In the genomic region with DNA sequence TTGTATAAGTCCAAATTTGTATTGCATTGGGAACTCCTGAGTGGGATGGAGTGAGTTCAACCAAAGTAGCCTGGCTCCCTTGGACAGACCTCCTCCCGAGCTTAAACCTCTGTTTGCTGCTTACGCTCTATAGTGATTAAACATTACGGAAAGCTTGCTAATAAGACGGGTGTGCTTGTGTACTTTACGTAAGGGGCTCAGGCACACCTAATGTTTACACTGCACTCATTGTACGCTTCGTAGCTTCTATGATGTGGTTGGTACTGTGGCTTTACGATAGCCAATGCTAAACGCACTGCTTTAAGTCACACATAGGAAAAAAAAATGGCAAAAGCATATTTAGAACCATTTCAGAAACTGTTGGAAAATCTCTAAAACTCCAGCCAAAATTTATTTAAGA, we compare ENCODE assay signal across 29 mouse cellular contexts. TPM values are rescaled to one million over a fixed set of nuclear protein-coding genes. Genes with fewer than 3 reads are reported as not detected.
DNase-seq lines count a peak whose midpoint lies in the region; ATAC-seq and TF ChIP-seq lines count a peak whose summit lies in the region.
"Had no signal": no experiment of that assay in that cellular context is flagged by ENCODE, and none has a peak within 500 bp of the region (broad histone marks: within the 10 kb centered on the region; RNA-seq: fewer than 3 reads in every experiment).

No protein-coding gene starts in this region.

- no peaks in the 10 kb centered on the region for H3K9me3 ChIP-seq in lung, postnatal 0 days (ENCODE audit: low read length)
- no peaks in the 10 kb centered on the region for H3K9me3 ChIP-seq in stomach, embryonic 14.5 days (ENCODE audit: control insufficient read depth, low read depth, low read length)
- H3K9me3 ChIP-seq in stomach, embryonic 15.5 days = no peaks in the 10 kb centered on the region
- no peaks in the 10 kb centered on the region for H3K9me3 ChIP-seq in hindbrain, embryonic 16.5 days (ENCODE audit: control insufficient read depth, low read length)
- H3K9me3 ChIP-seq: embryonic facial prominence, embryonic 10.5 days; embryonic facial prominence, embryonic 13.5 days; forebrain, embryonic 12.5 days; forebrain, embryonic 15.5 days; heart, embryonic 12.5 days; heart, embryonic 15.5 days had no signal

- no peak for TF ChIP-seq POLR2A in lung, adult 2 months (IDR thresholded peaks at IDR 0.05; ENCODE audit: borderline replicate concordance, extremely low read depth, low read depth, low read length)

- no peak for TF ChIP-seq EP300 in lung, postnatal 0 days (IDR thresholded peaks at IDR 0.05)

- H3K27me3 ChIP-seq in lung, postnatal 0 days (replicated peaks; ENCODE audit: insufficient read depth, low read length) = no peaks in the 10 kb centered on the region
- H3K27me3 ChIP-seq in stomach, embryonic 14.5 days (ENCODE audit: control insufficient read depth, insufficient read depth, low read length) = no peaks in the 10 kb centered on the region
- no peaks in the 10 kb centered on the region for H3K27me3 ChIP-seq in stomach, embryonic 15.5 days (replicated peaks)
- no peaks in the 10 kb centered on the region for H3K27me3 ChIP-seq in hindbrain, embryonic 16.5 days (replicated peaks; ENCODE audit: control insufficient read depth, insufficient read depth, low read length)
- H3K27me3 ChIP-seq: embryonic facial prominence, embryonic 13.5 days; forebrain, embryonic 15.5 days had no signal

- peak; percentile 74 for DNase-seq in lung, postnatal 0 days (ENCODE audit: low spot score)
- no peak for DNase-seq in lung, adult 2 months
- no peak for DNase-seq in gastrocnemius, postnatal 25 days
- DNase-seq: adrenal gland, adult 2 months; adrenal gland, postnatal 14 days; cerebellum, adult 11-12 months; cerebellum, adult 8-10 months; cerebellum, postnatal 10 days; cerebellum, postnatal 36 days; embryo, embryonic 11 days; gastrocnemius, postnatal 10 days; heart, adult 18-20 months; heart, postnatal 10 days; heart, postnatal 4 days had no signal

- 49% methylated on average over 9 of the region's 9 CpGs for WGBS in lung, postnatal 0 days
- 70% methylated on average over 9 of the region's 9 CpGs for WGBS in lung, adult 2 months
- 65% methylated on average over 9 of the region's 9 CpGs for WGBS in stomach, embryonic 14.5 days
- 54% methylated on average over 9 of the region's 9 CpGs for WGBS in stomach, embryonic 15.5 days
- 89% methylated on average over 9 of the region's 9 CpGs for WGBS in hindbrain, embryonic 16.5 days

- H3K4me3 ChIP-seq in lung, postnatal 0 days (ENCODE audit: low read depth, low read length) = no peak overlapping the region
- no peak overlapping the region for H3K4me3 ChIP-seq in lung, adult 2 months (replicated peaks; ENCODE audit: extremely low read depth, low read depth, low read length)
- no peak overlapping the region for H3K4me3 ChIP-seq in stomach, embryonic 14.5 days (ENCODE audit: low read depth, low read length)
- H3K4me3 ChIP-seq in stomach, embryonic 15.5 days (replicated peaks) = no peak overlapping the region
- no peak overlapping the region for H3K4me3 ChIP-seq in hindbrain, embryonic 16.5 days (ENCODE audit: low read length)
- H3K4me3 ChIP-seq: embryonic facial prominence, embryonic 10.5 days; embryonic facial prominence, embryonic 13.5 days; erythroblast, embryonic 14.5 days; forebrain, embryonic 12.5 days; forebrain, embryonic 15.5 days; heart, embryonic 12.5 days; heart, embryonic 15.5 days had no signal

- H3K9ac ChIP-seq in lung, postnatal 0 days (replicated peaks; ENCODE audit: low read depth) = no peak overlapping the region
- no peak overlapping the region for H3K9ac ChIP-seq in stomach, embryonic 14.5 days (replicated peaks; ENCODE audit: low read depth, low read length)
- no peak overlapping the region for H3K9ac ChIP-seq in stomach, embryonic 15.5 days
- no peak overlapping the region for H3K9ac ChIP-seq in hindbrain, embryonic 16.5 days (ENCODE audit: low read depth, low read length)
- H3K9ac ChIP-seq: embryonic facial prominence, embryonic 13.5 days; forebrain, embryonic 12.5 days; forebrain, embryonic 15.5 days; heart, embryonic 12.5 days; heart, embryonic 15.5 days; hindbrain, embryonic 14.5 days had no signal

- ATAC-seq in lung, postnatal 0 days = peak; percentile 84
- ATAC-seq in stomach, embryonic 14.5 days (ENCODE audit: insufficient number of reproducible peaks, insufficient read depth, low FRiP score, low read depth) = peak; percentile 74; the same call in 1 of the 2 replicates
- peak; percentile 68; the same call in 1 of the 2 replicates for ATAC-seq in stomach, embryonic 15.5 days (ENCODE audit: insufficient read depth, low FRiP score, low read depth)
- no peak for ATAC-seq in hindbrain, embryonic 16.5 days
- ATAC-seq: CD4-positive, CD25-positive, alpha-beta regulatory T cell, adult 4 months; forebrain, embryonic 15.5 days had no signal

- no peak overlapping the region for H3K4me2 ChIP-seq in lung, postnatal 0 days (replicated peaks; ENCODE audit: low read depth, low read length)
- H3K4me2 ChIP-seq in stomach, embryonic 14.5 days (replicated peaks; ENCODE audit: low read depth, low read length) = no peak overlapping the region
- no peak overlapping the region for H3K4me2 ChIP-seq in stomach, embryonic 15.5 days
- no peak overlapping the region for H3K4me2 ChIP-seq in hindbrain, embryonic 16.5 days (ENCODE audit: low read length)
- H3K4me2 ChIP-seq: embryonic facial prominence, embryonic 13.5 days; forebrain, embryonic 12.5 days; forebrain, embryonic 15.5 days; heart, embryonic 12.5 days; heart, embryonic 15.5 days; hindbrain, embryonic 14.5 days had no signal

- H3K36me3 ChIP-seq in lung, postnatal 0 days (ENCODE audit: insufficient read depth, low read length) = no peaks in the 10 kb centered on the region
- H3K36me3 ChIP-seq in stomach, embryonic 14.5 days (ENCODE audit: control insufficient read depth, insufficient read depth, low read length) = no peaks in the 10 kb centered on the region
- H3K36me3 ChIP-seq in stomach, embryonic 15.5 days = no peaks in the 10 kb centered on the region
- no peaks in the 10 kb centered on the region for H3K36me3 ChIP-seq in hindbrain, embryonic 16.5 days (ENCODE audit: control insufficient read depth, insufficient read depth, low read length)
- H3K36me3 ChIP-seq: embryonic facial prominence, embryonic 10.5 days; embryonic facial prominence, embryonic 13.5 days; forebrain, embryonic 12.5 days; forebrain, embryonic 15.5 days; heart, embryonic 12.5 days; heart, embryonic 15.5 days had no signal

- no peak overlapping the region for H3K27ac ChIP-seq in lung, postnatal 0 days (ENCODE audit: low read length)
- H3K27ac ChIP-seq in stomach, embryonic 14.5 days (ENCODE audit: low read length) = no peak overlapping the region
- no peak overlapping the region for H3K27ac ChIP-seq in stomach, embryonic 15.5 days
- H3K27ac ChIP-seq in hindbrain, embryonic 16.5 days (ENCODE audit: low read depth, low read length) = no peak overlapping the region
- H3K27ac ChIP-seq: embryonic facial prominence, embryonic 10.5 days; embryonic facial prominence, embryonic 13.5 days; forebrain, embryonic 12.5 days; forebrain, embryonic 15.5 days; heart, embryonic 15.5 days; hindbrain, embryonic 14.5 days had no signal

- no peak for TF ChIP-seq CTCF in lung, postnatal 0 days (IDR thresholded peaks at IDR 0.05)
- no peak for TF ChIP-seq CTCF in lung, adult 2 months (IDR thresholded peaks at IDR 0.05; ENCODE audit: insufficient read depth, low read length)

- H3K4me1 ChIP-seq in lung, postnatal 0 days (ENCODE audit: insufficient read depth, low read depth, low read length) = no peaks in the 10 kb centered on the region
- H3K4me1 ChIP-seq in lung, adult 2 months (ENCODE audit: control insufficient read depth, insufficient read depth, low read length) = no peaks in the 10 kb centered on the region; the same call in 1 of the 2 replicates
- H3K4me1 ChIP-seq in stomach, embryonic 14.5 days (ENCODE audit: control insufficient read depth, insufficient read depth, low read length) = 0 out of 2 replicates have a peak, but pooled peaks cover 7% of the 10 kb centered on the region
- peaks cover 4% of the 10 kb centered on the region; the same call in 1 of the 2 replicates for H3K4me1 ChIP-seq in stomach, embryonic 15.5 days
- no peaks in the 10 kb centered on the region for H3K4me1 ChIP-seq in hindbrain, embryonic 16.5 days (ENCODE audit: control insufficient read depth, insufficient read depth, low read depth, low read length)
- H3K4me1 ChIP-seq: embryonic facial prominence, embryonic 13.5 days; forebrain, embryonic 12.5 days; forebrain, embryonic 15.5 days had no signal

RNA-seq across cellular contexts. Expression of a gene that starts 3.3 kb away (rescaled TPM):
- polyA plus RNA-seq in lung, postnatal 0 days (2015; fragmentation: Nextera tagmentation; extraction: Ambion mirVana) = not detected in 2 replicates
- polyA plus RNA-seq in lung, adult 2 months (2012; rRNA removed) = 0.04 TPM in 1 of 2 replicates, not detected in the other
- polyA plus RNA-seq in stomach, embryonic 14.5 days (2014; fragmentation: Nextera tagmentation; extraction: Ambion mirVana) = 1.8 and 1.9 TPM in 2 replicates
- 1.6 and 1.7 TPM in 2 replicates for polyA plus RNA-seq in stomach, embryonic 15.5 days (2015; fragmentation: Nextera tagmentation; extraction: Ambion mirVana)
- not detected for total RNA-seq in gastrocnemius, postnatal 25 days (2021)
- polyA plus RNA-seq in hindbrain, embryonic 16.5 days (2015; fragmentation: Nextera tagmentation; extraction: Ambion mirVana) = 1.3 and 1.4 TPM in 2 replicates
- total RNA-seq: adrenal gland, adult 2 months; adrenal gland, postnatal 14 days; gastrocnemius, postnatal 10 days; heart, adult 18-20 months; MEL had no signal
- polyA plus RNA-seq: adrenal gland, adult 2 months; C2C12; CD4-positive, CD25-positive, alpha-beta regulatory T cell, adult 4 months; erythroblast, embryonic 14.5 days had no signal

RNA-seq across cellular contexts. Expression of a gene that starts 7.3 kb away (rescaled TPM):
- polyA plus RNA-seq in lung, postnatal 0 days (2015; fragmentation: Nextera tagmentation; extraction: Ambion mirVana) = 27.9 and 29.1 TPM in 2 replicates
- polyA plus RNA-seq in lung, adult 2 months (2012; rRNA removed) = 5.6 and 7.5 TPM in 2 replicates
- 25.4 and 27.1 TPM in 2 replicates for polyA plus RNA-seq in stomach, embryonic 14.5 days (2014; fragmentation: Nextera tagmentation; extraction: Ambion mirVana)
- 19.5 and 23.6 TPM in 2 replicates for polyA plus RNA-seq in stomach, embryonic 15.5 days (2015; fragmentation: Nextera tagmentation; extraction: Ambion mirVana)
- 10 to 100 TPM; 18.8 to 19.2 TPM for total RNA-seq in gastrocnemius, postnatal 25 days (2021)
- polyA plus RNA-seq in hindbrain, embryonic 16.5 days (2015; fragmentation: Nextera tagmentation; extraction: Ambion mirVana) = 19.1 and 20.2 TPM in 2 replicates

RNA-seq across cellular contexts. Expression of a gene that starts 44.8 kb away (rescaled TPM):
- 0.48 and 0.63 TPM in 2 replicates for polyA plus RNA-seq in lung, postnatal 0 days (2015; fragmentation: Nextera tagmentation; extraction: Ambion mirVana)
- polyA plus RNA-seq in lung, adult 2 months (2012; rRNA removed) = 0.12 and 0.22 TPM in 2 replicates
- 3.3 and 3.8 TPM in 2 replicates for polyA plus RNA-seq in stomach, embryonic 14.5 days (2014; fragmentation: Nextera tagmentation; extraction: Ambion mirVana)
- 2.4 and 2.6 TPM in 2 replicates for polyA plus RNA-seq in stomach, embryonic 15.5 days (2015; fragmentation: Nextera tagmentation; extraction: Ambion mirVana)
- total RNA-seq in gastrocnemius, postnatal 25 days (2021) = not detected
- 0.66 and 0.75 TPM in 2 replicates for polyA plus RNA-seq in hindbrain, embryonic 16.5 days (2015; fragmentation: Nextera tagmentation; extraction: Ambion mirVana)
- total RNA-seq: adrenal gland, adult 2 months; adrenal gland, postnatal 14 days; gastrocnemius, postnatal 10 days; heart, adult 18-20 months; heart, postnatal 10 days; heart, postnatal 4 days; MEL had no signal
- polyA plus RNA-seq: adrenal gland, adult 2 months; CD4-positive, CD25-positive, alpha-beta regulatory T cell, adult 4 months; cortical plate, adult 2 months; erythroblast, embryonic 14.5 days had no signal
